Mouse (Mus musculus): ENCODE measurements around the gene Col6a1. TPM values are rescaled to one million over a fixed set of nuclear protein-coding genes. Genes with fewer than 3 reads are reported as not detected.

Gene Col6a1
- total RNA-seq, 4 experiments from 2014 or later: 31.2 to 46.8 (median 38.5) TPM

DNA sequence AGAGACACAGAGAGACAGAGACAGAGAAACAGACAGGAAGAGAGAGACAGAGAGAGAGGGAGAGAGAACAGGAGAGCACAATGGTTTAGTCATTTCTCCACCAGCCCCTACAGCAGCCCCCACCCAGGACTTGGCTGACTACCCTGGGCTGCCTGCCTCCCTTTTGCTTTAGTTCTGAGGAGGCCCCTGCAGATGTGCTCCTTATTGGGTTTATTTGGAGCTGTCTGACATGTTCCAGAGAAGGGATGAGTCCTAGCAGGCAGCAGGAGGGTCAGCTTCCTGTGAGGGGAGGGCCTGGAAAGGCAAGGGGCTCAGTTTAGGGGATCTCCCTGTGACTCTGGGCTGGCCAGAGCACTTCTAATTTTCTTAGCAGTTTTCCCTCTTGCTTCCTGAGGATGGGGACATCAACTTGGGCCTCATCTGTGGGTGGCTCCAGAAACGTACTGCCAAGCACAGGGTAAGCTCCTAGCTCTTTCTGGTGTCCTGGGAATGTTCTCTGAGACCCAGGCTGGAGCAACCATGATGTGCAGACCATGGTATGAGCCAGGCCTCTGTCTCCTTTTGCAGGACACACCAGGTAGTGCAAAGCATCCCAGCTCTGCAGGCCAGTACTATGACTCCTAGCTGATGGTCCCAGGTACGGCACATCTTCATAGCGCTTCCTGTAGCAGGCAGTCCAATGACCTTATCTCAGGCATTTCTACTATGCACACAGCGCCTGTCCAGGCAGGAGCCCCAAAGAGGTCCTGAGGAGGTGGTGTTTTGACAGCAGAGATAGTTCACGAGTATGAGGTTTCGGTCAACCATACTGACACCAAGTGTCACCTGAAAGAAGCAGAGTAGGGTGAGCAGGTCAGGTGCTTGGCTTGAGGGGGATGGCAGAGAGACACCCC, 45.0 kb downstream of the Col6a1 start:
- DNase-seq (ENCODE audit: low spot score in 2 of 2): no peak

DNA sequence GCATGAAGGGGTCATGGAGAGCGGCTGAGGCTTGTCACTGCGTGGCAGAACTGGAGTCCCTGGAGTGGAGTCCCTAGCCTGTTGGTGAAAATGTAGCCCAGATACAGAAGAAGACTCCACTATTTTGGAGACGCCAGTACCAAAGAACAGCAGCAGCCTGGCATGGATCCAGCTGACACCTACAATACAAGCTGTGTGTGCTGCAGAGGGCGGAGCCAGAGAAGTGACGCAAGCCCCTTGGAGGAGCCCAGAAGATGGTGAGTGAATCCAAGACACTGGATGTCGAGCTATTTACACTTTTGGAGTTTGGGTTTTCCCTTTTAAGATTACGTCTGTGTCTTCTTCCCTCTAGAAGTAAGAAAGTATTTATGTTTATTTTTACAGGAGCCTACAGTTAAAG, 47.8 kb downstream of the Col6a1 start:
- DNase-seq (ENCODE audit: low spot score in 2 of 2): peak; percentile 31 to 53

DNA sequence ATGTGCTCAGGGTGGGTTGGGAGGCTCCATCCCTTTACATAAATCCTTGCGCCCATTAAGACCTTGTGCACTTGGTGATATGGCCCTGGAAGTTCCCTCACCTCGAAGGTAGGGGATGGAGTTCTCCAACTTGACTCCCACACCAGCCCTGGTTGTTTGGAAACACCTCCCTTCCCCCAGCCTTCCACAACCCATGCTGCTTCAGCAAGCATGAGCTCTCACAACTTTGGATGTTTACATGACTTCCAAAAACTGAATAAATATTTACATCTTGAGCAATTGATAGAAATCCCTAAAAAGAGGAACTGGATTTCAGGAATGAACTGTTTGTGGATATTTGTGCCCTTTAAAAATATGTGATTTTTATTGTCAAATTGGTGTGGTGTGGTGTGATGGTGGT, 50.7 kb downstream of the Col6a1 start:
- DNase-seq (ENCODE audit: low spot score in 2 of 2): no peak

DNA sequence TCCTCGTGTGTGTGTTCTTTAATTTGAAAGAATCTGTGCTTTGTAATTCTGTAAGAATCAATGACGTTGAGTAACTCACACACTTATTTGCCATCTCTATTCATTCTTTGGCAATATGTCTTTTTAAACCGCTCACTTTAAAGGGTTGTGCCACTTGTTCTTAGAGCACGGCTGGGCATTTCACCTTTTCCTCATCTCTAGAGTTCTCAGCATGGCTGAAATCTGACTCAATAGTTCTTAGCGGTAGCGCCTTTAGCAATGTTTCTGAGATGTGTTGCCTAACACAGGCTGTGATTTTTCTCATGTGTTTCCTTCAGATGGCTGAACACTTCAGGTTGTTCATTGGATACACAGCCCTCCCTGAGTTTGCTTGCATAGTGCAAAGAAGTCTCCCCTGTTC, 51.4 kb downstream of the Col6a1 start:
- DNase-seq (ENCODE audit: low spot score in 2 of 2): no peak

DNA sequence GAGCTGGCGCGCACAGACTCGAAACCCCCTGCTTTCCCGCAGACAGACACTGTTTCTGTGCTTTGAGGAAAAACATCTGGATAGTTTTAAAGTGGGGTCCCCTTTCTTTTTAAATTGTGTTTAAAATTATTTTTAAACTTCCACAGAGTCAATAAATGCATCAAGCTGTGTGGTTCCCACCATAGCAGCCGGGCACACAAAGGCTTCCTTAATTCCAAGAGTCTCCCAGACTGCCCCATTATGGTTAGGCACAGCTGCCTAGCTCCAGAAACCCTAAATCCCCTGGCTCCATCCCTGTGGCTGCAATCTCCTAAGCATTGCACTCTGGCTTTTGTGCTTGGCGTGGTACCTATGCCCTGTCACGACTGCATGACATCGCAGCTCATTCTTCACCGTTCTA, 54.0 kb downstream of the Col6a1 start:
- no peak for DNase-seq (ENCODE audit: low spot score in 2 of 2)

DNA sequence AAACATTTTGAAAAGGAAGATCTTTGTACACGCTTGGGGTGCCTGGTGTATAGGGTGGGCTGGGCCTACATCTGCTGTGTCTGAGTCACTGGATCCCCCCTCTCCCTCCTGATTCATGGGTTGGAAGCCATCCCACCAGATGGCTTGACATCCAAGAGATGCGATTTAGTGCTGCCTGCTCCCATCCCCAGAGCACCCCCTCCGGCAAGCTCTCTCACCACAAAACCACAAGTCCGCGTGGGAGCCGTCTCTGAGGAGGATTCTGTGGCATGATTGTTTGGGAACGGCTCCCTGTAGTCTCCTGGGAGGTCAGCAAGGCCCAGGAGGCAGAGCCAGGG, 57.1 kb downstream of the Col6a1 start:
- DNase-seq (ENCODE audit: low spot score in 2 of 2): peak; percentile 84 to 85

DNA sequence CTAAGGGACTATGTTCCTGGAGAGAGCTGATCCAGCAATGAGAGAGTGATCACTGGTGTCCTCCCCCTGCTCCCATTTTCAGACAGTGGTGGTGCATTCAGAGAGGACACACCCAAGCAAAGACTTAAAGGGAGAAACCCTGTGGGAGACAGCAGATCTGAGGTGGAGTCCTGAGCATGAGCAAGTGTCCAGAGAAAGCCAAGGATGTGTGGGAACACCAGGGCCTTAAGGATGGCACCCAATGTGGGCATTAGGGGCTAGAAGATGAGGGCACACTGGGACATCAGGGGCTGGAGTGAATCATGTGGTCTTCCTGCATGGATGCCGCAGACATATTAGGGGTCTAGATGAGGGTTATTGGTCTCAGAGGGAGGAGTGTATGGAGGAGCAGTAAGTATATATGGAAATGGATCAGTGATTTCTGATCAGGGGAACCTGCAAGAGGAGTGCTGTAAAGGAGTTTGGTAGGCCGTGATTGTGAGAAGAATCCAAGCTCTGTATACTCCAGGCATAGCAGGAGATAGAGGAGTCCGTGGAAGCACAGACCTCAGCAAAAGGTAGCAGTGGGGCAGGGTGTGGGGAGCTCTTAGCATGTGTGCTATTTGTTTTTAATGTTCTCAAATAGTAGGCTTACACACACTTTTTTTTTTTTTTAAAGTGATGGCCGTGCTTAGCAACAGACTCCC, 57.6 kb downstream of the Col6a1 start:
- DNase-seq (ENCODE audit: low spot score in 2 of 2): no peak

DNA sequence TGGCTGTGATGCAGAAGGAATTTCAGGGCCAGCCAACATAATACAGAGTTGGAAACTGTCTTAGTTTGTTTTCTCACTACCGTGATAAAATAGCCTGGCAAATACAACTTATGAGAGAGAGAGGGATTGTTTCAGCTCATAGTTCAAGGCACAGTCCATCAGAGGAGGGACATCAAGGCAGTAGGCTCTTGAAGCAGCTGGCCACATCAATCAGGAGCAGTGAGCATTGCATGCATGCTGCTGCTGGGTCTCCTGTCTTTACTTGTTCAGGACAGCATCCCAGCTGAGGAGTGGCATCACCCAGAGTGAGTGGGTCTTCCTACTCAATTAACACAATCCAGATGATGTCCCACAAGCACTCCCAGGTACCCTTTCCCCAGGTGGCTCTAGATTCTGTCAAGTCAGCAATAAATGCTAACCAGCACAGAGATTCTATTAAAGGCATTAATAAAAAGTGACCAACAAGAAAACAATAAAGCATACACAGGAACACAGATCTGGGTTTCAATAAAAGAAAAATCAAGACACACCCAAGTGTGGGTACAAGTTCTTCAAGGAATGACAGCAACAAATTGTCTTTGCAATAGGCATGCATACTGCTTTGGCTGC, 58.7 kb downstream of the Col6a1 start:
- no peak for DNase-seq (ENCODE audit: low spot score in 2 of 2)

DNA sequence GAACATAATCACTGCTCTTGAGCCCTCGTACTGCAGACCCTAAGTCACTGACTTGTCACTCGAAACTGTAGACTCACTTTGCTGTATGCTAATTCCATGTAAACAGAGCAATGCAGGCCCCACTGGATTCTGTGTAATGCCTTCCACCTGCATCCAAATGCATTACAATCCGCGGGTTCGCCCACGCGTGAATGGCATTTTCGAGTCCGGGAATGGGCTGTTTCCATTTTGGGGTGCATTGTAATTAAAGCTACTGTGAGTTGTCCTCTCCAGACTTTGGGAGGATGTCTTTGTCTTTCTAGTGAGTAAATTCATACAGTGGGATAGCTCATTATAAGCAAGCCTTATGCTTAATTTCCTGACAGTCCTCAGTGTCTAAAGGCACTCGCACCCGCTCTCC, 60.4 kb downstream of the Col6a1 start:
- no peak for DNase-seq (ENCODE audit: low spot score in 2 of 2)

DNA sequence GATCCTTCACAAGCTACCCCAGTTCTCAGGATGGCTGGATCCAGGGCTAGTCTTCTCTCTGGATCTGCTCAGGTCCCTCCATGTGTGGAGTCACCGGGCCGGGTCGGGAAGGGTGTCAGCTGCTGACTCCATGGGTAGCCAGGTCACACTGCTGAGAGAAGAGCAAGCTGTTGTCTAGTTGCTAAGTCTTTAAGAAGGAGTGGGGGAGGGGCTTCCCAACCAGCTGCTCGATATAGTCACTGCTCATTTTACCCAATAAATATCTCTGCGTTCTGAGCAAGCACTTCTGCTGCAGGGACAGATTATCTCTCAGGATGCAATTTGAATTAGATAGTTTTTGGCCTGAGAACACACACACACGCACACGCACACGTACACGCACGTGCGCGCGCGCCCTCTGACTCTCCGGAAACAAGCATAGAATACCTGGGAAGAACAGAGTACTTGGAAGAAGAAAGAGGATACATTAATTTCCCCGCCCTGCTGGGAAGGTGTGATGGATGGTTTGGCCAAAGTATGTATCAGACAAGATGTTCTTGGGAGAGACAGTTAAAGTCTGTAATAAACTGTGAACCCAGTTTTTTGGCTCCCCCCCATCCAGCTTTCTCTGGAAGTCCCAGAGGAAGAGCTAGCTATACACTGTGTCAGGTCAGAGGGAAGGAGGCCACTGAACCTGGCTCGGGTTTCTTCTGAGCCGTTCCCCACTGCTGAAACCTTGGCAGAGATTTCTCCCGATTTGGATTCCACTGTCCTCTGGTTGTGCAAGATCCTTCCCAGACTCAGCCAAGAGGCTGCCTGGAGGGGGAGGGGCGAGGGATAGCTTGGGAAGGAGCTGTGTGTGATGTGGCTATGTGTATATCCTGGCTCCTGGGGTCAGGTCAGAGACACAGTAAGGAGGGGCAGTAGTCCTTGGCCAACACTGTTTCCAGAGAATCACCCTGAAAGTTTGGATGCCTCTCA, 61.5 kb downstream of the Col6a1 start:
- DNase-seq (ENCODE audit: low spot score in 2 of 2): no peak

Other genes starting within 250 kb of the Col6a1 start
- 10 to 100 TPM; 40.6 to 69.0 (median 51.1) TPM for gene Lss, start 194.6 kb downstream of the Col6a1 start, total RNA-seq (2022)
- gene Spatc1l, start 163.9 kb downstream of the Col6a1 start, total RNA-seq (2022): not detected
- gene Ftcd, start 150.5 kb downstream of the Col6a1 start, total RNA-seq (2022): under 1 TPM in 1 of 4 experiments, not detected in 3; 0.21 TPM
- 1 to 10 TPM; 6.6 to 8.4 (median 7.7) TPM for gene Col6a2, start 102.5 kb downstream of the Col6a1 start, total RNA-seq (2022)
- 10 to 100 TPM; 58.1 to 68.9 (median 61.3) TPM for gene Pcbp3, start 235.7 kb upstream of the Col6a1 start, total RNA-seq (2022)

Measured in layer of hippocampus, adult 8-10 months (tissue).